Mouse (Mus musculus): ENCODE measurements around the gene Trim63. TPM values are rescaled to one million over a fixed set of nuclear protein-coding genes. Genes with fewer than 3 reads are reported as not detected.

The Trim63 gene
- polyA plus RNA-seq, 1 experiment = 29.1 TPM

DNA sequence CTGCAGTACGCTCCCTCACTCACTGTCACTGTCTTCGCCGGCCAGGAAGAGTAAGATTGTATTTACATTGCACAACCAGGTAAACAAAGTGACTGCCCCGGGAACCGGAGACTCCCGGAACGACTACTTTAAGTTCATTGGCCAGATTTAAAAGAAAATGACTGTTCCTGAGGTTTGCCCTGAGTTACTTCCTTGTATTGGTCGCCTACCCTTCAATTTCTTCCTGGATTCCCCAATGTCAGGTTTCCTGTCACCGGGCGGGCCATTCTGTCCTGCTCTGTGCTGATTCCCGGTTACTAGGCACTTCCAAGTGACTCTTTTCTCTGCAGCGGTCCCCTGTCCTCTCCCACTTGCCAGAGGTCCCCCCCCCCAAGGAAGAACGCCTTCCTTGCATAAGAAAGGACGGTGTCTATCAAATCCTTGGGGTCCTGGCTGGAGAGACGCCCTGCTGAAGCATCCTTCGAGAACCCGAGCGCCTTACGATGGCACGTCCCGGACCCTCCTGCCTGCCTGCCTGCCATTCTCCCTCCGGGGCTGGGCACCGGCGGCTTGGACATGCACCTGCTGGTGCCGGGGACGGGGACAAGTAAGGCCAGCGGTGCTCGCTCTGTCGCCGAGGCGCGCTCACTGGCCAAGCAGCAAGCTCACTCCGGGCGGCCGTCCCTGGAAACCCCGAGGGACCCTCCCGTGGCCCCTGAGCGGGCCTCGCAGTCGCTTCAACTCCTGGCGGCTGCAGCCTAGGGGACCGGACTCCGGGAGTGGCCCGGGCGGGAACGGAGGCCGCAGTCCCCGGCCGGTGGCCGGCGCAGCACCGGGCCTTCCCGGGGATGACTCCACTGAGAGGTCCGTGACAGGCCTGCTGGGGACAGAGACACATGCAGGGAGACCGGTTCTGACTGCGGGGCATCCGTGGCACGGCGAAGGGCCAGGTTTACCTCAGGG lies 28.4 kb upstream of the Trim63 start:
- TF ChIP-seq POLR2A (IDR thresholded peaks at IDR 0.05; ENCODE audit: insufficient read length, low read depth) (no peak), MYOD1 (IDR thresholded peaks at IDR 0.05; ENCODE audit: control insufficient read depth in 1 of 3, insufficient read length in 2 of 3, low read depth in 2 of 3) (peak in 2 of 3 experiments; percentile 4 to 22)
- Histone ChIP-seq H3K79me2 (ENCODE audit: control insufficient read depth, insufficient read depth) (no peaks in the 10 kb centered on the region), H3K4me2 (ENCODE audit: low read depth) (peak overlapping the region; percentile 90), H3ac (ENCODE audit: control insufficient read depth, insufficient read length) (peak overlapping the region; percentile 77), H3K4me3 (peak overlapping the region; percentile 50), H3K27me3 (ENCODE audit: control insufficient read depth, insufficient read depth, insufficient read length) (no peaks in the 10 kb centered on the region), H3K36me3 (ENCODE audit: control insufficient read depth, insufficient read depth) (peaks cover 21% of the 10 kb centered on the region)

DNA sequence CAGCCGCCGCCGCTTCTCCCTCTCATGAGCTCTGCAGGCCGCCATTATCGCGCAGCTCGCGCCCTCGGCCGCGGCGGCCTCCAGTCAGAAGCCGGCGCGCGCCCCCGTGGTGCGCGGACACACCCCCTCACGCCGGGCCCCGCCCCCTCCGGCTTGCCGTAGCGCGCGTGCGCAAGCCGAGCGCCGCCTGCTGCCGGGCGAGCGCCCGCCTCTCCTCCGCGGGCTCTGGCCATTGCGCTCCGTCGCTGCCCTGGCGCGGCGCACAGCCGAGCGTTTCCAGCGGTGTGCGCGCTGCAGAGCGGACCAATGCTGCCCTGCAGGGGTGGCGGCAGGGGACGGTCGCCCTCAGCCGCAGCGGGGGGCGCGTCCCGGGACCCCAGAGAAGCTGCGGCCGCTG lies 27.8 kb upstream of the Trim63 start:
- no peak overlapping the region for H3K4me2 ChIP-seq (ENCODE audit: low read depth)
- H3K4me3 ChIP-seq = peak overlapping the region; percentile 50
- TF ChIP-seq POLR2AphosphoS2 (IDR thresholded peaks at IDR 0.05; ENCODE audit: insufficient read length, low read depth) (peak; percentile 84), POLR2A (IDR thresholded peaks at IDR 0.05; ENCODE audit: insufficient read length, low read depth) (peak; percentile 86), MYOG (IDR thresholded peaks at IDR 0.05; ENCODE audit: control insufficient read depth in 1 of 3, insufficient read depth in 1 of 3, insufficient read length in 2 of 3, low read depth in 2 of 3) (peak in 2 of 3 experiments; percentile 49 to 51), TCF12 (IDR thresholded peaks at IDR 0.05; ENCODE audit: insufficient read depth, poor library complexity, severe bottlenecking) (no peak), SRF (IDR thresholded peaks at IDR 0.05; ENCODE audit: control insufficient read depth, insufficient read length, low read depth) (peak; percentile 66)
- peaks cover 14% of the 10 kb centered on the region for H3K36me3 ChIP-seq (ENCODE audit: control insufficient read depth, insufficient read depth)
- peak overlapping the region; percentile 77 for H3ac ChIP-seq (ENCODE audit: control insufficient read depth, insufficient read length)
- H3K27me3 ChIP-seq (ENCODE audit: control insufficient read depth, insufficient read depth, insufficient read length) = no peaks in the 10 kb centered on the region
- no peaks in the 10 kb centered on the region for H3K79me2 ChIP-seq (ENCODE audit: control insufficient read depth, insufficient read depth)

DNA sequence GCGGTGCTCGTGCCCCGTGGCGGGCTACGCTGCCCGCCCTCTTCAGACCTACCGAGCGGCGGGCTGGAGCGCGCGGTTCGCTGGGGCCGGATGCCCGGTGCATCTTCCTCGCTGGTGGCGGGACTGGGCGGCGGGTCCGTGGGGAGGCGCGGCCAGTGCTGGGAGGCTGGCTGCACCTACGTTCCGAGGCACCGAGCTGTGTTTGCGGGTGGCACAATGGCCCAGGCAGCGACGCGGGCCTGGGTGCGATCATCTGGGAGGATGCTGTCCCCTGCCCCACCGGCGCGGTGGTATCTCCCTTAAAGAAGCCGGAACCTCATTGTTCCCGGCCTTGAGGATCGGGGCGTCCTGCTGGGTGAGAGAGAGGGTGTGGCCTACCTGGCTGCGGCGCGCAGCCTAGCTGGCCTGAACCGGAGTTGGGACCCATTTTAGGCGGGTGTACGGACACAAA lies 27.3 kb upstream of the Trim63 start, which contains the start of gene Pdik1l:
Pdik1l (minus strand) TSS at position 321 of the 451 bp plus-strand sequence.
- TF ChIP-seq MYOG (IDR thresholded peaks at IDR 0.05; ENCODE audit: control insufficient read depth in 1 of 3, insufficient read depth in 1 of 3, insufficient read length in 2 of 3, low read depth in 2 of 3) (no peak), POLR2AphosphoS2 (IDR thresholded peaks at IDR 0.05; ENCODE audit: insufficient read length, low read depth) (peak; percentile 37), POLR2A (IDR thresholded peaks at IDR 0.05; ENCODE audit: insufficient read length, low read depth) (peak; percentile 60), MYOD1 (IDR thresholded peaks at IDR 0.05; ENCODE audit: control insufficient read depth in 1 of 3, insufficient read length in 2 of 3, low read depth in 2 of 3) (peak in 1 of 3 experiments; percentile 7), TCF12 (IDR thresholded peaks at IDR 0.05; ENCODE audit: insufficient read depth, poor library complexity, severe bottlenecking) (no peak), SRF (IDR thresholded peaks at IDR 0.05; ENCODE audit: control insufficient read depth, insufficient read length, low read depth) (no peak), REST (IDR thresholded peaks at IDR 0.05; ENCODE audit: insufficient read depth, insufficient read length) (no peak), E2F4 (IDR thresholded peaks at IDR 0.05; ENCODE audit: insufficient read depth) (no peak), USF1 (IDR thresholded peaks at IDR 0.05; ENCODE audit: low read depth) (no peak), TCF3 (IDR thresholded peaks at IDR 0.05; ENCODE audit: insufficient read length, low read depth) (no peak), CEBPB (IDR thresholded peaks at IDR 0.05; ENCODE audit: insufficient read depth, poor library complexity, severe bottlenecking) (no peak)
- no peaks in the 10 kb centered on the region for H3K79me2 ChIP-seq (ENCODE audit: control insufficient read depth, insufficient read depth)

DNA sequence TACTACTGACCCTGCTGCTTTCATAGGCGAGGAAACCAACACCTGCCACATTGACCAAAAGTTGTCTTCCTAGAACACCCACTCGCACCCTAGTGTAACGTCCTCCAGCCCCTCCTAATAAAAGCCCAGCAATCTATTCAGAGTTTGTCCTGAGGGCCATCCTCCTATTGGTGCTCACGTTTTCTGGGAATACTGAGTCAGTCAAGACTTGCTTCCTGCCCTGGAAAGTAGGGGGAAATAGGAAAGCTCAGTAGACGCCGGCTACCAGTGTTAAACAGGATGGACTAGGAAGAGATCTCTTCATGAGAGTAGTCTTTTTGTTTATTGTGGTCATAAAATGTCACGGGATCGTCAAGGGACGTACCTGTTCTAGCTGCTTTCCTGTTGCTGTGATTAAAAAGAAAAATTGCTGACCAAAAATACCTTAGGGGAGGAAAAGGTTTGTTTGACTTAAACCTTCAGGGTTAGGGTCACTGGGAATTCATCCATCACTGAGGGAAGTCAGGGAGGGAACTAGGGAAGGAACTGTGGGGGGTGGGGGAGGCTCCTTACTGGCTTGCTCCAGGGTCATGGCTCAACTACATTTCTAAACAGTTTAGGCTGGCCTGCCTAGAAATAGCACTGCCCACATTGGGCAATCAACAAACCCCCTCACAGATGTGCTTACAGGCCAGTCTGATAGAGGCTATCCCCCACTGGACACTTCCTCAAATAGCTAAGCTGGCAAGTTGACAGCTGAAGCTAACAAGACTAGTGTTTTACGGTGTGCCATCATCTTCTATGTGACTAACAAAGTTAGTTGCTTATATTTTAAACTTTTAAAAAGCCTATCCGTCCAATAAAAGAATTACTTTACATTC lies 26.3 kb upstream of the Trim63 start:
- TF ChIP-seq E2F4 (IDR thresholded peaks at IDR 0.05; ENCODE audit: insufficient read depth) = no peak
- no peak for TF ChIP-seq SRF (IDR thresholded peaks at IDR 0.05; ENCODE audit: control insufficient read depth, insufficient read length, low read depth)
- no peak for TF ChIP-seq REST (IDR thresholded peaks at IDR 0.05; ENCODE audit: insufficient read depth, insufficient read length)
- TF ChIP-seq MYOD1 (IDR thresholded peaks at IDR 0.05; ENCODE audit: control insufficient read depth in 1 of 3, insufficient read length in 2 of 3, low read depth in 2 of 3) = no peak
- no peak for TF ChIP-seq MAX (IDR thresholded peaks at IDR 0.05; ENCODE audit: low read depth)
- no peak for TF ChIP-seq POLR2A (IDR thresholded peaks at IDR 0.05; ENCODE audit: insufficient read length, low read depth)
- TF ChIP-seq MYOG (IDR thresholded peaks at IDR 0.05; ENCODE audit: control insufficient read depth in 1 of 3, insufficient read depth in 1 of 3, insufficient read length in 2 of 3, low read depth in 2 of 3) = no peak
- TF ChIP-seq TCF12 (IDR thresholded peaks at IDR 0.05; ENCODE audit: insufficient read depth, poor library complexity, severe bottlenecking) = no peak
- TF ChIP-seq TCF3 (IDR thresholded peaks at IDR 0.05; ENCODE audit: insufficient read length, low read depth) = no peak
- TF ChIP-seq USF1 (IDR thresholded peaks at IDR 0.05; ENCODE audit: low read depth) = no peak
- no peak for TF ChIP-seq CEBPB (IDR thresholded peaks at IDR 0.05; ENCODE audit: insufficient read depth, poor library complexity, severe bottlenecking)
- TF ChIP-seq POLR2AphosphoS2 (IDR thresholded peaks at IDR 0.05; ENCODE audit: insufficient read length, low read depth) = no peak
- peak overlapping the region; percentile 87 for H3K4me2 ChIP-seq (ENCODE audit: low read depth)
- no peaks in the 10 kb centered on the region for H3K27me3 ChIP-seq (ENCODE audit: control insufficient read depth, insufficient read depth, insufficient read length)

More for the DNA sequence above, 27.3 kb upstream of the Trim63 start, which contains the start of gene Pdik1l:
- Histone ChIP-seq H3K4me2 (ENCODE audit: low read depth) (peak within 1 kb of the TSS; percentile 90), H3K27me3 (ENCODE audit: control insufficient read depth, insufficient read depth, insufficient read length) (no peaks in the 10 kb centered on the region), H3K4me3 (peak within 1 kb of the TSS; percentile 50), H3K36me3 (ENCODE audit: control insufficient read depth, insufficient read depth) (peaks cover 12% of the 10 kb centered on the region), H3ac (ENCODE audit: control insufficient read depth, insufficient read length) (peak within 1 kb of the TSS; percentile 77)

More for the DNA sequence above, 26.3 kb upstream of the Trim63 start:
- Histone ChIP-seq H3K36me3 (ENCODE audit: control insufficient read depth, insufficient read depth) (peaks cover 8% of the 10 kb centered on the region), H3K79me2 (ENCODE audit: control insufficient read depth, insufficient read depth) (no peaks in the 10 kb centered on the region), H3ac (ENCODE audit: control insufficient read depth, insufficient read length) (peak overlapping the region; percentile 77), H3K4me3 (peak overlapping the region; percentile 50)
